Mouse (Mus musculus): ENCODE results near the gene Capn11. TPM values are rescaled to one million over a fixed set of nuclear protein-coding genes. Genes with fewer than 3 reads are reported as not detected.

The Capn11 gene
- not detected for polyA plus RNA-seq (2017; shearing (Covaris generic))

DNA sequence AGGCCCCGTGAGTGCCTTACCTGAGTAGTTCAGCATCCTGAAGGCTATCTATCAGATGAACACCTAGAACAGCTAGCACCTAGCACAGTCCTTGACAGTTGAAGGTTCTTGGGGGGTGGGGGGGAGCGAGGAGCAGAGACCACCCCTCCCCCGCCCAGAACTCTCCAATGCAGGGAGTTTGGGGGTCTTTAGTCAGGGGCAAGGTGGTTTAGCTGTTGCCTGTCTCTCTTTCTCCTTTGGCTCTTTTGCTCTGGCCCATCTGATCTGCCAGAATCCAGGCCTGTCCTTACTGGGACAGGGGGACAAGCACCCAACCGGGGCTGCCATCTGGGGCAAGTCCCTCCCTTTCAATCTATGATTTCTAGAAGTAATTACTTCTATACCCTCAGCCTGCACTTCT, at the start of gene Capn11:
TSS of gene Capn11 (minus strand) at position 101 of the 400 bp plus-strand sequence.

DNA sequence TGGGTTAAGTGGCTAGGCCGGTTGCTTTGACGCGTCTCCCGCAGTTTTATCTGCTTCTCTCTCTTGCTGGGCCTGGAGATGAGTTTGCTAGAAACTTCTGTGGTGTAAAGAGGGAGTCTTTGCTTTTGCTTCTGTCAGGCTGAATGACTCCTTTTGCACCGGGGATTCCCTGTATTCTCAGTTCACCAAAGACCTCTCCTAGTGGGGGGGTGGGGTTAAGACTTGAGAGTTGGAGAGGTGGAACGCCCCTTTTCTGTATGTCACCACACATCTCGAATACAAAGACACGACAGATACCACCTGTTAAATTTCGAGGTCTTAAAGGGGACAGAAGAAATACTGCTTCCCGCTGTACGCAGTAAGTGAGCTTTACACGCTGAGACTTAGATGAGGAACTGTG, 27.6 kb upstream of the Capn11 start, which contains the start of gene Tmem63b:
TSS of gene Tmem63b (minus strand) at position 190 of the 400 bp plus-strand sequence.

DNA sequence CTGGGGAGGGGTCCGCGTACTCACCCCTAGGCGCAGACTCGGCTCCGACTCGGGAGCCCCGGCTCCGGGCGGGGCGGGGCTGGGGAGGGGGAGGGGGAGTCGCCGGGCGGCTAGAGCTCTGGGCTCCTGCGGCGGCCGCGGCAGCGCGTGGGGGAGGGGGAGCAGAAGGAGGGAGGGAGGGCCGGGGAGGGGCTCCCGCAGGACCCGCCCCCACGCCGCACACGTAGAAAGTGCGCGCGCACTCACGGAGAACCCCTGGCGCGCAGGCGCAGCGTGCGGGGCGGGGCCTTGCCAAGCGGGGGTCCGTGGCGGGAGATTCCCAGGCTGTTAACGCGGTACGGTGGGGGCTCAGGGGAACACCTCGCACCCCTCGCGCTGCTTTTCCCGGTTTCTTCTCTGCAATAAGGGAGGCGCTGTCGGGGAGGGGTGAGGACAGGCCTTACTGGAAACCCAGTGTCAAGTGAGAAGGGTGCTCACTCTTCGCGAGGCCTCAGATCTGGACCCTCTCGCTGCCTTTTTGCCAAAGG, 27.0 kb upstream of the Capn11 start, which contains the start of gene Mrpl14:
TSS of gene Mrpl14 (plus strand) at position 230 of the 527 bp plus-strand sequence.

DNA sequence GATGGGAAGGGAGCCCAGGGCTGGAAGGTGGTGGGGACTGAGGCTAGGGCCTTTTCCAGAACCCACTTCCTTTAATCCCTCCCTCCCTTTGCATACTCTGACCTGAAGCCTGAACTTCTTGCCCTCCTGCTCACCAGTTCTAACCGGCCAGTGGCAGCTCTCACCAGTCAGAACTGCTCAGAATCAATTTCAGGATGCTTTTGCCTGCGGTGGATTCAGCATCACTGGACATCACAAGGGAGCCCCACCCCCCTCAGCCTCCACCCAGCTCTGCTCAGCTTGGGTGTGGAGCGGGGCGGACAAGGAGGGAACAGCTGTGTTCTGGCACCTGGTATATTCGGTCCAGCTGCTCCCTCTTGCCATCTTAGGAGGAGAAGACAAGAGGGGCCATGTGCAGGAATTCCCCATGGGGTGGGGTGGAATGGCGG, 57.2 kb downstream of the Capn11 start, which contains the start of gene Mymx:
TSS of gene Mymx (minus strand) at position 226 of the 428 bp plus-strand sequence.

DNA sequence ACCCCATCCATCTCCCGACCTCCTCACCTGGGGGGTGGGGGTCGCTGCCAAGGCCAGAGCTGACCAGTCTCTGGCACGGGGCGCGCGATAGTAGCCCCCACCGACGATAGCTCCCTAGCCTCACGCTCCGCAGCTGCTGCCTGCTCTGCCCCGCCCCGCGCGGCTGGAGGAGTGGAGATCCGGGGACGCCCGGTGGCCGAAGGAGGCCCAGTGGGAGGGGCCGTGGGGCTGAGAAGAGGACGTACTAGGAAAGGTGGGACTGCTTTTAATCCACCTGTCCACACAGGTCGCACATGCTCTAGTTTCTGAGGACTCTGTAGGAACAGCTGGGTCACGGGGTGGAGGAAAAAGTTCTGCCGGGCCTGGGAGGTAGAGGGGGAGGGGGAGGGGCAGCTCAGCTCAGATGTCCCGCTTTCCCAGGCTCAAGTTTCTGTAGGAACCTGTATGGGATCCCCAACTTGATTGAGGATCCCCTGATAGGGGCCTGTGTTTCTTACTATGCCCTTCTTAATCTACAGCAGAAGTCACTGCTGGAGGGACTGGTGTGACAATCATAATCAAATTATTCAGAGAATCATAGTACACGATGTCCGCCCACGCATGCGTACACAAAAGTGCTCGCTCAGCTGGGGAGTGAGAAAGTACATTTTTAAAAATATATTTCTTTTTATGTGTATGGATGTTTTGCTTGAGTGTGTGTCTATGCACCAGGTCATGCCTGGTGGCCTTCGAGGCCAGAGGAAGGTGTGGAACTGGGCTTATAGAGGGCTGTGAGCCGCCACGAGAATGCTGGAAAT, 59.5 kb downstream of the Capn11 start, which contains the start of gene Slc29a1:
TSS of gene Slc29a1 (minus strand) at position 161 of the 797 bp plus-strand sequence.

Other genes starting within 250 kb of the Capn11 start
- gene Cdc5l, start 225.6 kb downstream of the Capn11 start, polyA plus RNA-seq (2017; shearing (Covaris generic)), result 83.4 TPM
- 0.62 TPM for gene Spats1, start 183.9 kb downstream of the Capn11 start, polyA plus RNA-seq (2017; shearing (Covaris generic))
- 14.7 TPM for gene Aars2, start 152.5 kb downstream of the Capn11 start, polyA plus RNA-seq (2017; shearing (Covaris generic))
- gene Tcte1, start 135.9 kb downstream of the Capn11 start, polyA plus RNA-seq (2017; shearing (Covaris generic)), result not detected
- 0.05 TPM for gene Tmem151b, start 109.6 kb downstream of the Capn11 start, polyA plus RNA-seq (2017; shearing (Covaris generic))
- gene Nfkbie, start 103.6 kb downstream of the Capn11 start, polyA plus RNA-seq (2017; shearing (Covaris generic)), result 64.8 TPM
- gene Slc35b2, start 95.5 kb downstream of the Capn11 start, polyA plus RNA-seq (2017; shearing (Covaris generic)), result 59.6 TPM
- gene Hsp90ab1, start 86.1 kb downstream of the Capn11 start, polyA plus RNA-seq (2017; shearing (Covaris generic)), result 678 TPM
- 128 TPM for gene Slc29a1, start 59.7 kb downstream of the Capn11 start, polyA plus RNA-seq (2017; shearing (Covaris generic))
- not detected for gene Mymx, start 57.2 kb downstream of the Capn11 start, polyA plus RNA-seq (2017; shearing (Covaris generic))
- gene Mrpl14, start 27.0 kb upstream of the Capn11 start, polyA plus RNA-seq (2017; shearing (Covaris generic)), result 68.3 TPM
- gene Tmem63b, start 27.6 kb upstream of the Capn11 start, polyA plus RNA-seq (2017; shearing (Covaris generic)), result 13.0 TPM
- gene 1600014C23Rik, start 74.5 kb upstream of the Capn11 start, polyA plus RNA-seq (2017; shearing (Covaris generic)), result not detected

Measured in CD4-positive, CD25-positive, alpha-beta regulatory T cell (primary cell).